Mouse (Mus musculus): Measurements from ENCODE around the gene Glb1.

The Glb1 gene

GRCm38 (mm10) chr9:114395258-114395657 lies 5.6 kb upstream of the Glb1 start:
- no peak for DNase-seq (ENCODE audit: low spot score)

- DNase-seq (ENCODE audit: low spot score), result no peak
Observed at GRCm38 (mm10) chr9:114399680-114400079, 1.2 kb upstream of the Glb1 start.

- DNase-seq (ENCODE audit: low spot score), result no peak
Observed at GRCm38 (mm10) chr9:114400588-114400948, 308 bp upstream of the Glb1 start.

GRCm38 (mm10) chr9:114401685-114402080 lies 807 bp downstream of the Glb1 start:
- DNase-seq (ENCODE audit: low spot score), result peak; percentile 32

GRCm38 (mm10) chr9:114407676-114408075 lies 6.8 kb downstream of the Glb1 start:
- no peak for DNase-seq (ENCODE audit: low spot score)

- DNase-seq (ENCODE audit: low spot score), result no peak
Observed at GRCm38 (mm10) chr9:114410313-114410862, 9.5 kb downstream of the Glb1 start.

- no peak for DNase-seq (ENCODE audit: low spot score)
Observed at GRCm38 (mm10) chr9:114411295-114411694, 10.4 kb downstream of the Glb1 start.

GRCm38 (mm10) chr9:114412406-114412805 lies 11.5 kb downstream of the Glb1 start:
- no peak for DNase-seq (ENCODE audit: low spot score)

- no peak for DNase-seq (ENCODE audit: low spot score)
Observed at GRCm38 (mm10) chr9:114413866-114414265, 13.0 kb downstream of the Glb1 start.

GRCm38 (mm10) chr9:114415701-114416100 lies 14.8 kb downstream of the Glb1 start:
- DNase-seq (ENCODE audit: low spot score), result no peak

- no peak for DNase-seq (ENCODE audit: low spot score)
Observed at GRCm38 (mm10) chr9:114416646-114417517, 16.0 kb downstream of the Glb1 start.

GRCm38 (mm10) chr9:114418187-114418586 lies 17.3 kb downstream of the Glb1 start:
- DNase-seq (ENCODE audit: low spot score), result no peak

GRCm38 (mm10) chr9:114420443-114420842 lies 19.6 kb downstream of the Glb1 start:
- DNase-seq (ENCODE audit: low spot score), result no peak

GRCm38 (mm10) chr9:114421045-114421444 lies 20.2 kb downstream of the Glb1 start:
- no peak for DNase-seq (ENCODE audit: low spot score)

- DNase-seq (ENCODE audit: low spot score), result no peak
Observed at GRCm38 (mm10) chr9:114421797-114422196, 20.9 kb downstream of the Glb1 start.

GRCm38 (mm10) chr9:114425576-114425975 lies 24.7 kb downstream of the Glb1 start:
- DNase-seq (ENCODE audit: low spot score), result no peak

GRCm38 (mm10) chr9:114426201-114426600 lies 25.3 kb downstream of the Glb1 start:
- no peak for DNase-seq (ENCODE audit: low spot score)

GRCm38 (mm10) chr9:114427425-114427824 lies 26.5 kb downstream of the Glb1 start:
- no peak for DNase-seq (ENCODE audit: low spot score)

- DNase-seq (ENCODE audit: low spot score), result no peak
Observed at GRCm38 (mm10) chr9:114428103-114428834, 27.4 kb downstream of the Glb1 start.

- DNase-seq (ENCODE audit: low spot score), result no peak
Observed at GRCm38 (mm10) chr9:114435668-114436067, 34.8 kb downstream of the Glb1 start.

GRCm38 (mm10) chr9:114440548-114440947 lies 39.7 kb downstream of the Glb1 start:
- DNase-seq (ENCODE audit: low spot score), result no peak

- no peak for DNase-seq (ENCODE audit: low spot score)
Observed at GRCm38 (mm10) chr9:114442225-114442624, 41.3 kb downstream of the Glb1 start.

GRCm38 (mm10) chr9:114442893-114443292 lies 42.0 kb downstream of the Glb1 start:
- no peak for DNase-seq (ENCODE audit: low spot score)

All from left cerebral cortex, adult 11 months (tissue).